Mouse (Mus musculus): ENCODE measurements around the gene Btbd35f2. TPM values are rescaled to one million over a fixed set of nuclear protein-coding genes. Genes with fewer than 3 reads are reported as not detected.
"Not testable (repeated sequence)": the region's sequence is repeated elsewhere in the genome, so short reads cannot be mapped to it uniquely, and the experiment has no call there.

Btbd35f2 gene
- total RNA-seq (2014; fragmentation: Nextera tagmentation): not detected in 2 replicates
- not detected in 2 replicates for total RNA-seq (2017)

- not testable (repeated sequence) for ATAC-seq (replicated peaks; ENCODE audit: poor library complexity, severe bottlenecking)
Observed at GRCm38 (mm10) chrX:32278094-32278493, at the start of gene Btbd35f2. TSS of gene Btbd35f2 (plus strand) at chrX:32278394.

Other genes with a start within 250 kb of the Btbd35f2 start
- gene Btbd35f22, start 230.6 kb upstream of the Btbd35f2 start, total RNA-seq (2014; fragmentation: Nextera tagmentation): not detected in 2 replicates
- not detected in 2 replicates for gene Btbd35f22, start 230.6 kb upstream of the Btbd35f2 start, total RNA-seq (2017)

Measured in granulocyte monocyte progenitor cell, adult 5-6 weeks (primary cell).